Mouse (Mus musculus): Measurements from ENCODE around the gene Gm45716.

The Gm45716 gene

GRCm38 (mm10) chr11:90187441-90187840 lies at the start of gene Gm45716:
Gene Gm45716 (plus strand): TSS chr11:90187683.
- DNase-seq (ENCODE audit: extremely low read depth, low read depth, low spot score), result no peak

- peak; percentile 25 for DNase-seq (ENCODE audit: extremely low read depth, low read depth, low spot score)
Measured at GRCm38 (mm10) chr11:90142393-90142792, 45.1 kb upstream of the Gm45716 start.

- DNase-seq (ENCODE audit: extremely low read depth, low read depth, low spot score), result no peak
Measured at GRCm38 (mm10) chr11:90142936-90143335, 44.5 kb upstream of the Gm45716 start.

GRCm38 (mm10) chr11:90146086-90146860 lies 41.2 kb upstream of the Gm45716 start:
- no peak for DNase-seq (ENCODE audit: extremely low read depth, low read depth, low spot score)

- DNase-seq (ENCODE audit: extremely low read depth, low read depth, low spot score), result no peak
Measured at GRCm38 (mm10) chr11:90155066-90155465, 32.4 kb upstream of the Gm45716 start.

GRCm38 (mm10) chr11:90155466-90155865 lies 32.0 kb upstream of the Gm45716 start:
- DNase-seq (ENCODE audit: extremely low read depth, low read depth, low spot score), result no peak

- DNase-seq (ENCODE audit: extremely low read depth, low read depth, low spot score), result no peak
Measured at GRCm38 (mm10) chr11:90167771-90168170, 19.7 kb upstream of the Gm45716 start.

GRCm38 (mm10) chr11:90168338-90169065 lies 19.0 kb upstream of the Gm45716 start:
- no peak for DNase-seq (ENCODE audit: extremely low read depth, low read depth, low spot score)

- no peak for DNase-seq (ENCODE audit: extremely low read depth, low read depth, low spot score)
Measured at GRCm38 (mm10) chr11:90169200-90170013, 18.1 kb upstream of the Gm45716 start.

GRCm38 (mm10) chr11:90170014-90170320 lies 17.5 kb upstream of the Gm45716 start:
- no peak for DNase-seq (ENCODE audit: extremely low read depth, low read depth, low spot score)

- no peak for DNase-seq (ENCODE audit: extremely low read depth, low read depth, low spot score)
Measured at GRCm38 (mm10) chr11:90172331-90172730, 15.2 kb upstream of the Gm45716 start.

- DNase-seq (ENCODE audit: extremely low read depth, low read depth, low spot score), result no peak
Measured at GRCm38 (mm10) chr11:90175634-90176300, 11.7 kb upstream of the Gm45716 start.

GRCm38 (mm10) chr11:90177389-90177788 lies 10.1 kb upstream of the Gm45716 start:
- DNase-seq (ENCODE audit: extremely low read depth, low read depth, low spot score), result no peak

- peak; percentile 11 for DNase-seq (ENCODE audit: extremely low read depth, low read depth, low spot score)
Measured at GRCm38 (mm10) chr11:90183361-90183760, 4.1 kb upstream of the Gm45716 start.

- no peak for DNase-seq (ENCODE audit: extremely low read depth, low read depth, low spot score)
Measured at GRCm38 (mm10) chr11:90184756-90185155, 2.7 kb upstream of the Gm45716 start.

- no peak for DNase-seq (ENCODE audit: extremely low read depth, low read depth, low spot score)
Measured at GRCm38 (mm10) chr11:90190156-90190555, 2.7 kb downstream of the Gm45716 start.

GRCm38 (mm10) chr11:90194946-90195345 lies 7.5 kb downstream of the Gm45716 start:
- DNase-seq (ENCODE audit: extremely low read depth, low read depth, low spot score), result no peak

GRCm38 (mm10) chr11:90195756-90196520 lies 8.5 kb downstream of the Gm45716 start:
- no peak for DNase-seq (ENCODE audit: extremely low read depth, low read depth, low spot score)

GRCm38 (mm10) chr11:90196521-90197215 lies 9.2 kb downstream of the Gm45716 start:
- no peak for DNase-seq (ENCODE audit: extremely low read depth, low read depth, low spot score)

GRCm38 (mm10) chr11:90198048-90198447 lies 10.6 kb downstream of the Gm45716 start:
- no peak for DNase-seq (ENCODE audit: extremely low read depth, low read depth, low spot score)

Data from fat pad, adult 2 months (tissue).